Mouse (Mus musculus) spleen, adult 2 months (tissue): ENCODE results near the gene Krtcap2. TPM values are rescaled to one million over a fixed set of nuclear protein-coding genes. Genes with fewer than 3 reads are reported as not detected.

Source experiments
- DNase-seq, 2 experiments: peaks; one replicate each; pipeline versions ENCODE4 v3.0.0 to v3.0.0-alpha.2; 2012 to 2021; ENCODE audit warnings: low spot score in 2 of 2, low read depth in 1 of 2
- H3K27ac ChIP-seq: fragments of 200-500 bp; 2 replicates; pipeline ENCODE4 v1.5.1; 2012; ENCODE audit warnings: low read length, inconsistent platforms; ENCODE audit not compliant: insufficient read depth
- H3K27me3 ChIP-seq: fragments of 200-500 bp; 2 replicates; pipeline ENCODE4 v1.6.1; 2012; ENCODE audit warnings: mild to moderate bottlenecking, moderate library complexity, low read length, inconsistent platforms; ENCODE audit not compliant: control insufficient read depth, insufficient read depth
- H3K36me3 ChIP-seq: fragments of 200-500 bp; 2 replicates; pipeline ENCODE4 v1.6.1; 2012; ENCODE audit warnings: mild to moderate bottlenecking, low read length, inconsistent platforms; ENCODE audit not compliant: control insufficient read depth, insufficient read depth
- H3K4me1 ChIP-seq: fragments of 200-500 bp; 2 replicates; pipeline ENCODE4 v1.6.1; 2011; ENCODE audit warnings: inconsistent platforms; ENCODE audit not compliant: control insufficient read depth, insufficient read depth, insufficient read length
- H3K4me3 ChIP-seq: fragments of 200-500 bp; 2 replicates; pipeline ENCODE4 v1.5.1; 2011; ENCODE audit warnings: mild to moderate bottlenecking, inconsistent platforms; ENCODE audit not compliant: insufficient read depth, insufficient read length; ENCODE audit errors: extremely low read depth
- CTCF ChIP-seq: fragments of 200-500 bp; IDR thresholded peaks from 2 replicates; pipeline ENCODE4 v1.5.1; 2011; ENCODE audit warnings: mild to moderate bottlenecking, inconsistent platforms; ENCODE audit not compliant: insufficient read depth, insufficient read length, insufficient replicate concordance; ENCODE audit errors: extremely low read depth
- POLR2A ChIP-seq: fragments of 200-500 bp; IDR thresholded peaks from 2 replicates; pipeline ENCODE4 v1.6.1; 2011; ENCODE audit warnings: low read depth, low read length, inconsistent platforms
- WGBS: fragments of 180-500 bp; shearing (Covaris S2); methylation state at CpG from one replicate; pipeline ENCODE4 v1.1.7; 2018; 5-methylcytosine and 5-hydroxymethylcytosine counted together
- polyA plus RNA-seq: library from polyadenylated mRNA; depleted of rRNA; stranded (reverse); fragments of >200 nt; gene quantifications from 2 replicates; pipeline ENCODE4 v1.2.3, GENCODE M21; 2012

Gene Krtcap2
- polyA plus RNA-seq, 1 experiment: 93.5 TPM

DNA sequence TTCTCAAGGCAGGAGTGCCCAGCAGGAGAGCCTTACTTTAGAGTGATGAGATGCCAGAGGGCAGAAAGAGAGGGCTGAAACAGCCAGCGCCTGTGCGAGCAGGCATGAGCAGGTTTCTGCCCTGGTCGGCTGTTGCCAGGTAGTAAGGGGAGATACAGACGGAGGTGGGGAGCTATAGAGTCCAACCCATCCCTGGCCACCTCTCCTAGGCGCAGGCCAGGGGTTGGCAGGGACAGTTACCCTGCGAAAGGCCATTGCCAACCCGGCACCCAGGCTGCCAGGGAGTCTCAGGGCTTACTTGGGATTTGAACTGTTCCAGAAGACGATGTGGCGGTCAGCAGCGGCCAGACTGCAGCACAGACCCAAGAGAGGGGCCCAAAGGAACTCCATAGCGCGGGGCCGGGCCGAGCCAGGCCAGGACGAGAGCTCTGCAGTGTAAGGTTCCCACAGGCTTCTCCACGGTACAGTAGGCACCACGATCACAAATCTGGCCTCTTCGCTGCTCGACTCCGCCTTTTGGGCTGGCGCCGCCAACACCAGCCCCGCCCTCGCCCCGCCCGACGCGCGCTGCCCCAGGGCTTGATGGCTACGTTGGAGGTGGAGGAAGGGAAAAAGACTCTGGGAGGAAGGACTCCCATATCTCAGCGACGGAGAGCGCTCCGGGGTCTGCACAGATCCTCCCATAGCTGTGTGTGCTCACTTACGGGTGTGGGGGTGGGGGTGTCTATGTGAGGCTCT lies 33.6 kb downstream of the Krtcap2 start:
- Histone ChIP-seq H3K27me3 (peaks cover 11% of the 10 kb centered on the region; the same call in 1 of the 2 replicates), H3K36me3 (no peaks in the 10 kb centered on the region), H3K27ac (peak overlapping the region; percentile 31; the same call in 1 of the 2 replicates), H3K4me1 (peaks cover 14% of the 10 kb centered on the region; the same call in 1 of the 2 replicates), H3K4me3 (peak overlapping the region; percentile 57)
- DNase-seq: peak in 1 of 2 experiments; percentile 69
- WGBS: 9% methylated on average over 35 of the region's 35 CpGs
- TF ChIP-seq POLR2A (0 out of 2 replicates have a peak, but pooled peaks have one; percentile 10), CTCF (no peak)

DNA sequence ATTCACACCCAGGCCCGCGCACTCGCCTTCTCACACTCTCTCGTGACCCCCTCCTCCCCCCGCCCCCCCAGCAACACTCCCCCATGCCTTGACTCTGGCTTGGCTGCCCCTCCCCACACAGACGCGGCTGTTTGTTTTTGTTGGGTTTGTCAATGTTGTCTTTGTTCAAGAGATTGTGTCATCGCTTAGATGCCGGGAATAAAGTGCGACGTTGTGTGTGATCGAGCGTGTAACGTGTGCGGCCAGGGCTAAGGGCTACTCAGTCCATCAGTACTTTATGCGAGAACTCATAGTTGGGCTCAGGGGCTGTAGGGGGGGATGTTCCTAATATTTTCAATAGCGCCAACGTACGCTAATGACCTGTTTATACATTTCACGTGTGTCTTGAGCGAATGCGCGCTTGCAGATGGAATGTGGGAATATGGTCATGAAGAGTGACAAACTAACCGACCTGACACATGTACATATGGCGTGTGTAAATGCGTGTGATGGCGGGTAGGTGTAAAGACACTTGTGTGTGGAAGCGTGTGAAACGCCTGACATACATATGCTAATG lies 34.4 kb downstream of the Krtcap2 start:
- peaks cover 11% of the 10 kb centered on the region; the same call in 1 of the 2 replicates for H3K27me3 ChIP-seq
- peaks cover 17% of the 10 kb centered on the region; the same call in 1 of the 2 replicates for H3K4me1 ChIP-seq
- 2% methylated on average over 29 of the region's 29 CpGs for WGBS
- H3K27ac ChIP-seq: no peak overlapping the region
- H3K36me3 ChIP-seq: no peaks in the 10 kb centered on the region
- peak overlapping the region; percentile 57; the same call in 1 of the 2 replicates for H3K4me3 ChIP-seq
- no peak for TF ChIP-seq POLR2A
- no peak for TF ChIP-seq CTCF
- no peak for DNase-seq

DNA sequence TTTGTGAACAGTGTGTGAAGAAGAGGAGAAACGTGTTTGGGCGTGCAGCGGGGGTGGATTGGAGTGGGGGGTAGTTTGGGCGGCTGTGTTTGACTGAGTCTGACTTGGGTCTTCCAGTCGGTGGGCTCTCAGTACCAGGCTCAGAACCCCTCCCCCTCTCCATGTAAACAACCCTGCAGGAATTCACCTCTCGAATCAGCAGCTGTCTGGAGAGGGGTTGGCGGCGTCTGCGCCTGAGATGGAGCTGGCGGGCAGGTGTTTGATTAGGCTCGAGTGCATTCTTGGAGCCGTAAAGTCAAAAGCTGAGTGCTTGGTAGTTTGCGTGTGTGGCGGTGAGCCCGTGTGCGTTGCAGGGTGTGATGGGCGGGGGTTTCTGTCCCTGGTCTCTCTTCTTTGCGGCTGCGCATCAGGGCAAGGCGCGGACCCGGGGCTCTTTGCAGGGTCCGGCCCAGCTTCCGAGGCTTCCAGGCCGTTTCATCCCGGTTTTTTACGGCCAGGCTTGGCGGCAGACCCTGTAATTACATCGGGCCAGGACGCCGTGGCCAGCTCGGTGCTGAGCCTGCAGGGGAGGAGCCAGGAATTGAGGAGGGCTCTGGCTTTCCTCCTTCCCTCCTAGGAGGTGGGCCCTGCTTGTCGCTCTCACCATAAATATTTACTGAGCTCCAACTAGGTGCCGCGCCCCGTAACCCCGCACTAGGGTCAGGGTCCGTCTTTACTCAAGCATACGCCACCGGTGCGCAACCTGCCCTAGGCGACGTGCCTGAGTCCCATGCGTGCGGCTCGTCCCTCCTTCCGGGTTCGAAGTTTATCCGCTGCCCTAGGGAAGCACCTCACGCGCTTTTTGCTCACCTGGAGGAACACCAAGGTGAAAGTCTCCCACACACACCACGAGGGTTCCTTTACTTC lies 35.1 kb downstream of the Krtcap2 start, which contains the start of gene Efna1:
Gene Efna1 (minus strand): TSS at position 537 of the 906 bp plus-strand sequence.
- H3K4me1 ChIP-seq: peaks cover 17% of the 10 kb centered on the region; the same call in 1 of the 2 replicates
- no peaks in the 10 kb centered on the region for H3K36me3 ChIP-seq
- WGBS: 2% methylated on average over 52 of the region's 52 CpGs
- peak in 1 of 2 experiments; percentile 27 for DNase-seq
- no peak within 1 kb of the TSS for H3K27ac ChIP-seq
- TF ChIP-seq CTCF (no peak), POLR2A (no peak)
- peak within 1 kb of the TSS; percentile 57 for H3K4me3 ChIP-seq
- H3K27me3 ChIP-seq: peaks cover 11% of the 10 kb centered on the region; the same call in 1 of the 2 replicates

DNA sequence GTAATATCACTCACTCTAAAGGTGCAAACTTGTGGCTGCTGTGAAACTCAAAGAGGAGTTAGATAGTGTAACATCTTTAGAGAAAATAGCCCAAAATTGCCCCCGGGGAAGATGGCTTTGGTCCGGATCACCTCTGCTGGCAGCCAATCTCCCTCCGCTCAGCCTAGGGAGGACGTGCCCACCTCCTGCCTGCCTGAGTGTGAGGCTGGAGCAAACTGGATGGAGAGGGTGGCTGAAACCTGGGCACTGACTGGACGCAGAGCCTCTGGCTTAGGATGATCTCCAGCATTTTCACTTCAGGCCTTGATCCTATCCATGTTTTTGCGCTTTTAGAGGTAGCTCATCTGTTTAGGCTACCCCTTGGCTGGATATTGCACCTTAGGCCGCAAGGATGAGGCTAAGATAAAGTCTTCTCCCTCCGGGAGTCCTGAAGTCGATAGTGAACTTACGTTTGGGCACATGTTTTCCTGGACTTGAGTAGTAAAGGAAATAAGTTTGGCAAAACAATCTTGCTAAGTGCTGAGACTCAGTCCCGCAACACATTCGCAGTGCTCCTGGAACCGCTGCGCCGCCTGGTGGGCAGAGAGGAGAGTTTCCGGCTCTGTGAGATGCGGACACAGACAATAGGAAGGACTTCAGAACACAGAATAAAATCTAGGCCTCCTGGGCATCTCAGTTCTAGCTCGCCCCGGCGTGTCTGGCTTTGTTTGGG lies 36.0 kb downstream of the Krtcap2 start:
- WGBS: 21% methylated on average over 20 of the region's 20 CpGs
- Histone ChIP-seq H3K4me1 (peaks cover 17% of the 10 kb centered on the region; the same call in 1 of the 2 replicates), H3K4me3 (no peak overlapping the region), H3K36me3 (no peaks in the 10 kb centered on the region), H3K27ac (no peak overlapping the region), H3K27me3 (peaks cover 11% of the 10 kb centered on the region; the same call in 1 of the 2 replicates)
- DNase-seq: peak; percentile 60 to 84
- TF ChIP-seq CTCF (peak; percentile 98), POLR2A (no peak)

DNA sequence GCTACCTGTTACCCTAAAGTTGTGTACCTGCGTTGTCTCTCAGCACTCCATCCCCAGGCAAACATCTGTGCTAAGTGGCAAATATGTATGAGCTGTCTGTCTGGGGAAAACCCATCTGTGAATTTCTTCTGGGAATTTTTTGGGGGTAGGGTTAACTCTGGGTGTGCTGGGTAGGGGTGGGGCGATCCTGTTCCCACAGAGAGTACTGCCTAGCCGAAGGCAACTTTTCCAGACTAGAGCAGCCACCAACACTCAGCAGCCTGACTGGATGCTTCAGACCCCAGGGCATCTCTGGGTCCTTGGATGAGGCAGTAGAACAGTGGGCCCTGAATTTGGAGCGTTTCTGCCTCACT lies 36.5 kb downstream of the Krtcap2 start:
- H3K36me3 ChIP-seq: no peaks in the 10 kb centered on the region
- H3K27ac ChIP-seq: no peak overlapping the region
- H3K4me3 ChIP-seq: no peak overlapping the region
- H3K27me3 ChIP-seq: peaks cover 11% of the 10 kb centered on the region; the same call in 1 of the 2 replicates
- TF ChIP-seq POLR2A (no peak), CTCF (no peak)
- WGBS: 47% methylated on average over 4 of the region's 4 CpGs
- H3K4me1 ChIP-seq: peaks cover 17% of the 10 kb centered on the region; the same call in 1 of the 2 replicates
- no peak for DNase-seq

DNA sequence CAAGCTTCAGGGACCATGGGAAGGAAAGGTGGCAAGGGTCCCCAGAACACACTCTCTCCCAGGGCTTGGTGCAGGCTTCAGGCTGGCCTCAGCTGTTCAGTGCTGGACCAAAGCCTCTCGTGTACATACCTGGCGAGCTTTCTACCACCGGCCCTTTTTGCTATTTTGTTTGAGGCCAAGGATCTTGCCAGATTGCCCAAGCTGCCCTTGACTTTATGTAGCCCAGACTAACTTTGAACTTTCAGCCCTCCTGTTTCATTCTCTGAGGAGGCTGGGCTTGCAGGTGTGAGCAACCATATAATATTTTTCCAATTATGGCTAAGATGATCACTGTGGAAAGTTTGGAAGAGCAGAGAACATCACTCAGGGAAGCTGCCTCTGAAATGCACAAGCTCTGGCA lies 38.5 kb downstream of the Krtcap2 start:
- H3K4me3 ChIP-seq: no peak overlapping the region
- WGBS: 96% methylated on average over 3 of the region's 3 CpGs
- DNase-seq: no peak
- peaks cover 9% of the 10 kb centered on the region; the same call in 1 of the 2 replicates for H3K27me3 ChIP-seq
- H3K27ac ChIP-seq: no peak overlapping the region
- no peaks in the 10 kb centered on the region for H3K36me3 ChIP-seq
- peaks cover 15% of the 10 kb centered on the region; the same call in 1 of the 2 replicates for H3K4me1 ChIP-seq
- TF ChIP-seq POLR2A (no peak), CTCF (no peak)
